Mouse (Mus musculus) megakaryocyte, embryonic 14.5 days (primary cell): ENCODE measurements around the gene Bcas3.

Experiments used
- FLI1 ChIP-seq: IDR thresholded peaks from 2 replicates; pipeline ENCODE4 v1.6.1; 2012; ENCODE audit warnings: low read length, inconsistent platforms, mixed read lengths
- GATA1 ChIP-seq: IDR thresholded peaks from 3 replicates; pipeline ENCODE4 v1.6.1; 2012; ENCODE audit warnings: mixed read lengths, low read length, inconsistent platforms, borderline replicate concordance

GRCm38 (mm10) chr11:85864363-85864762 lies 511.4 kb downstream of the Bcas3 start:
- TF ChIP-seq GATA1 = no peak
- TF ChIP-seq FLI1 = no peak
